Mouse (Mus musculus) embryonic facial prominence, embryonic 11.5 days (tissue): Measurements from ENCODE around the gene Fgf6. TPM values are rescaled to one million over a fixed set of nuclear protein-coding genes. Genes with fewer than 3 reads are reported as not detected.
A peak's percentile ranks its signal among the peaks of the same experiment; 100 is the strongest.

Experiments used
- ATAC-seq: fragments of 200-750 bp; cut with Nextera tagmentation; replicated peaks from 2 replicates; pipeline ENCODE4 v1.8.0; 2017; ENCODE audit warnings: low read depth; ENCODE audit not compliant: insufficient number of reproducible peaks, low FRiP score, low TSS enrichment
- DNase-seq: peaks from one replicate; pipeline ENCODE4 v3.0.0-alpha.2; 2015; ENCODE audit warnings: low spot score
- H3K27ac ChIP-seq: fragments of 300-500 bp; sonication (generic); replicated peaks from 2 replicates; pipeline ENCODE4 v1.5.1; 2014; ENCODE audit warnings: mild to moderate bottlenecking, low read depth, low read length, control low read depth
- H3K27me3 ChIP-seq: fragments of 300-500 bp; sonication (generic); 2 replicates; pipeline ENCODE4 v1.6.1; 2014; ENCODE audit warnings: mild to moderate bottlenecking, low read length, moderate library complexity, mixed read lengths; ENCODE audit not compliant: control insufficient read depth, insufficient read depth
- H3K36me3 ChIP-seq: fragments of 300-500 bp; sonication (generic); replicated peaks from 2 replicates; pipeline ENCODE4 v1.6.1; 2014; ENCODE audit warnings: low read depth, mild to moderate bottlenecking, low read length, moderate library complexity, mixed read lengths; ENCODE audit not compliant: control insufficient read depth, insufficient read depth
- H3K4me1 ChIP-seq: fragments of 300-500 bp; sonication (generic); 2 replicates; pipeline ENCODE4 v1.6.1; 2014; ENCODE audit warnings: low read length, mixed read lengths; ENCODE audit not compliant: control insufficient read depth, insufficient read depth
- H3K4me2 ChIP-seq: fragments of 300-500 bp; sonication (generic); 2 replicates; pipeline ENCODE4 v1.6.1; 2014; ENCODE audit warnings: low read depth, mild to moderate bottlenecking, control low read depth, low read length, moderate library complexity
- H3K4me3 ChIP-seq: fragments of 300-500 bp; sonication (generic); 2 replicates; pipeline ENCODE4 v1.5.1; 2014; ENCODE audit warnings: low read depth, low read length, control low read depth
- H3K9ac ChIP-seq: fragments of 300-500 bp; sonication (generic); replicated peaks from 2 replicates; pipeline ENCODE4 v1.6.1; 2014; ENCODE audit warnings: mild to moderate bottlenecking, control low read depth, low read length
- H3K9me3 ChIP-seq: fragments of 300-500 bp; sonication (generic); replicated peaks from 2 replicates; pipeline ENCODE4 v1.6.1; 2016; ENCODE audit warnings: mild to moderate bottlenecking, low read length, inconsistent platforms, mixed read lengths; ENCODE audit not compliant: control insufficient read depth
- WGBS: fragments of 180-500 bp; shearing (Covaris S2); extraction: QIAGEN DNeasy Blood & Tissue Kit; methylation state at CpG from one replicate; pipeline ENCODE4 v1.1.7; 2014; 5-methylcytosine and 5-hydroxymethylcytosine counted together
- polyA plus RNA-seq: library from polyadenylated mRNA; unstranded; fragments of >200 nt; fragmentation: Nextera tagmentation; extraction: Ambion mirVana; gene quantifications from 2 replicates; pipeline ENCODE4 v1.2.1, GENCODE M21; 2014

Gene Fgf6
- polyA plus RNA-seq, 1 experiment from 2014 or later = 0.17 TPM

DNA sequence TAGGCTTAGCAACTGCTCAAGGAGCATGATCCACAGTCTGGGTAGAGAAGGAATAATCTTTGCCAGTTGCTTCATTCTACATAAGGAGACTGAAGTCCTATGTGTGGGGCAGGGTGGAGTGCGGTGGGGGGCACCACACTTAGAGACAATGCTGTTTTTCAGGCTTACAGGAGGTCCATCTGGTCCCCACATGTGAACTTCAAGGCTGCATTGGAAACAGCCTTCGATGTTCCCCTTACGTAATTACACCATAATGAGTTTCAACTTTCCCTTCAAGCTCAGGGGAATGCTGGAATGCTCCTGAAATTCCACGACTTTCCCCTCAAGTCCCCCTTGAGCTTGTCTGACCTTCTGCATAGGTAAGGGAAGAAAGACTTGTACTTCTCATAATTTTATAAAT lies 35.5 kb downstream of the Fgf6 start:
- ATAC-seq = peak; percentile 87
- H3K36me3 ChIP-seq = no peaks in the 10 kb centered on the region
- H3K4me3 ChIP-seq = no peak overlapping the region

GRCm38 (mm10) chr6:127056990-127057588 lies 41.7 kb downstream of the Fgf6 start:
- Histone ChIP-seq H3K9me3 (no peaks in the 10 kb centered on the region), H3K36me3 (no peaks in the 10 kb centered on the region), H3K27ac (no peak overlapping the region), H3K4me3 (no peak overlapping the region), H3K27me3 (no peaks in the 10 kb centered on the region), H3K4me2 (no peak overlapping the region), H3K9ac (no peak overlapping the region), H3K4me1 (no peaks in the 10 kb centered on the region)
- DNase-seq (no peak), ATAC-seq (no peak)
- 85% methylated on average over 12 of the region's 12 CpGs for WGBS

More for the DNA sequence above, 35.5 kb downstream of the Fgf6 start:
- peaks cover 3% of the 10 kb centered on the region; the same call in 1 of the 2 replicates for H3K4me1 ChIP-seq
- H3K9ac ChIP-seq = no peak overlapping the region
- H3K9me3 ChIP-seq = no peaks in the 10 kb centered on the region
- 22% methylated on average over 4 of the region's 4 CpGs for WGBS
- H3K27me3 ChIP-seq = no peaks in the 10 kb centered on the region
- DNase-seq = peak; percentile 88
- peak overlapping the region; percentile 43; the same call in 1 of the 2 replicates for H3K27ac ChIP-seq
- H3K4me2 ChIP-seq = no peak overlapping the region

DNA sequence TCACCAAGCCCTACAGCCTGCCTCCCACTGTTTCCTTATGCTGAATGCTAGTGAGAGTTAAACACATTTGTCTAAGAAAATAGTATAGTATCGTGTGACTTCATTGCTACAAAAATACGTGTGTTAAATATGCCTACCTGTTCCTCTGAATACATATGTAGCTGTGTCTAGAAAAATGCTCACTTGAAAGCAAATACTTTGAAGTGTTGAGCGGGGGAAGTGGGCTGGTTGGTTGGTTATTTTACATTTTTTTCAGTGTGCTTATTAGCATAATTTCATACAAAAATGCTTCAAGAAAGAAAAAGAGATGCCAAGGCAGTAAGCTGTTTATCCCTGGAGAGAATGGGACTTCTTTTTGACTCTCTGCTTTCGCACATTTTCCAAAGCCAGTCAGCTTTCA lies 44.6 kb downstream of the Fgf6 start:
- no peaks in the 10 kb centered on the region for H3K27me3 ChIP-seq
- peaks cover 3% of the 10 kb centered on the region; the same call in 1 of the 2 replicates for H3K4me1 ChIP-seq
- H3K4me3 ChIP-seq = no peak overlapping the region
- no peaks in the 10 kb centered on the region for H3K36me3 ChIP-seq
- H3K27ac ChIP-seq = no peak overlapping the region
- ATAC-seq (no peak), DNase-seq (no peak)
- WGBS = 82% methylated on average over 4 of the region's 4 CpGs
- no peak overlapping the region for H3K9ac ChIP-seq
- no peaks in the 10 kb centered on the region for H3K9me3 ChIP-seq
- H3K4me2 ChIP-seq = no peak overlapping the region

DNA sequence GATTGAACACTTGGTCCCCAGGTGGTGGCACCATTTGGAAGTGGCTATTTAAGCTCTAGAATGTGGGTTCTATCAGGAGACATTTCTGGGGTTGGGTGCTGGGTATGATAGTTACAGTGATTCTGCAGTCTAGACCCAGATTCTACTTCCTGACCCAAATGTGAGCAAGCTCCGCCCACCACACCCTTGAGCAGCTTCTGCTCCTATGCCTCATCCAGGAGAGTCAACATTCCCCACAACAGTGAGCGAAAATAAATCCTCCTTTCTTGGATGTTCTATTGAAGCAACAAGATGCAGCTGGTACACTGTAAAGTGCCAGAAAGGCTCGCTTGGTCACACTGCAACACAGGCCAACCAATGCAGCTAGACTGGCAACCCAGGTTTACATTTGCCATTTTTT lies 48.5 kb downstream of the Fgf6 start:
- Histone ChIP-seq H3K4me3 (no peak overlapping the region), H3K27ac (no peak overlapping the region), H3K9me3 (no peaks in the 10 kb centered on the region), H3K27me3 (no peaks in the 10 kb centered on the region), H3K36me3 (no peaks in the 10 kb centered on the region), H3K4me1 (peaks cover 3% of the 10 kb centered on the region; the same call in 1 of the 2 replicates), H3K4me2 (no peak overlapping the region), H3K9ac (no peak overlapping the region)
- no peak for ATAC-seq
- DNase-seq = no peak
- WGBS = 81% methylated on average over 3 of the region's 3 CpGs

DNA sequence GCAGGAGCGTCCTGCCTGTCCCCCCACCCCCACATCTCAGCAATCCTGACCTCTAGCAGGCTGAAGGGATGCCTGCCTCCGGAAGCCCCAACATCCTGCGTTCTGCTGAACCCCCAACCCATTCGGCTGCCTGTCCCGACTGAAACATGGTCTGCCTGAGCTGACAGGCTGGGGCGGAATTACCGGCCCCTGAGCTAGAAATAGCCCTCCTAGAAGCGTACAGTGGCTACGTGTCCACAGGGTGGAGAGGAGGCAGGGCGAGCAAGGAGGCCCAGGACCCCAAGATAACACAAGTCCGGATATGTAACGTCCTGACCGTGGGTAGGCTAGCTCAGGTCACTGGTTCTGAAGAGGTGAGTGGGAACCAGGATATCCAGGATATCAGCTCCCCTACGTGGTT lies 49.4 kb downstream of the Fgf6 start:
- ATAC-seq = peak; percentile 44; the same call in 1 of the 2 replicates
- Histone ChIP-seq H3K4me2 (peak overlapping the region; percentile 17), H3K27me3 (no peaks in the 10 kb centered on the region), H3K36me3 (no peaks in the 10 kb centered on the region), H3K4me3 (no peak overlapping the region), H3K4me1 (peaks cover 3% of the 10 kb centered on the region; the same call in 1 of the 2 replicates), H3K27ac (no peak overlapping the region), H3K9me3 (no peaks in the 10 kb centered on the region), H3K9ac (peak overlapping the region; percentile 57)
- DNase-seq = peak; percentile 39
- 3% methylated on average over 14 of the region's 14 CpGs for WGBS

DNA sequence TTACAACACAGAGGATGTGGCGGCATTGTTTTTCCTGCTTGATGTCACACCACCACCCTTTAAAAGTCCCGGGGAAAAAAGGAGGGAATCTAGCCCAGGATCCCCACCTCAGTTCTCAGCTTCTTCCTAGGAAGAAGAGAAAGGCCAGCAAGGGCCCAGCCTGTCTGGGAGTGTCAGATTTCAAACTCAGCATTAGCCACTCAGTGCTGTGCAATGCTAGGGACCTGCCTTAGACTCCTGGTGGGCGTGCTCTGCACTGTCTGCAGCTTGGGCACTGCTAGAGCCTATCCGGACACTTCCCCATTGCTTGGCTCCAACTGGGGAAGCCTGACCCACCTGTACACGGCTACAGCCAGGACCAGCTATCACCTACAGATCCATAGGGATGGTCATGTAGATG lies 57.4 kb downstream of the Fgf6 start, which contains the start of gene Fgf23:
Fgf23 (plus strand) TSS at position 86 of the 400 bp plus-strand sequence.
- ATAC-seq (peak; percentile 98), DNase-seq (peak; percentile 83)
- Histone ChIP-seq H3K27ac (no peak within 1 kb of the TSS), H3K27me3 (no peaks in the 10 kb centered on the region), H3K4me1 (no peaks in the 10 kb centered on the region), H3K36me3 (no peaks in the 10 kb centered on the region), H3K9ac (peak within 1 kb of the TSS; percentile 30), H3K4me2 (peak within 1 kb of the TSS; percentile 1; the same call in 1 of the 2 replicates), H3K4me3 (no peak within 1 kb of the TSS), H3K9me3 (no peaks in the 10 kb centered on the region)
- WGBS = 6% methylated on average over 5 of the region's 5 CpGs

Other genes starting within 250 kb of the Fgf6 start
- 208 and 220 TPM in 2 replicates for gene Ndufa9, start 166.4 kb upstream of the Fgf6 start, polyA plus RNA-seq
- 0.18 TPM in 1 of 2 replicates, not detected in the other for gene Akap3, start 162.5 kb upstream of the Fgf6 start, polyA plus RNA-seq
- gene Dyrk4, start 93.7 kb upstream of the Fgf6 start, polyA plus RNA-seq = 0.15 TPM in 1 of 2 replicates, not detected in the other
- gene Rad51ap1, start 76.0 kb upstream of the Fgf6 start, polyA plus RNA-seq = 87.3 and 92.6 TPM in 2 replicates
- gene D6Wsu163e, start 75.6 kb upstream of the Fgf6 start, polyA plus RNA-seq = 15.5 and 17.9 TPM in 2 replicates
- not detected in 2 replicates for gene Fgf23, start 57.3 kb downstream of the Fgf6 start, polyA plus RNA-seq
- 4.4 and 5.0 TPM in 2 replicates for gene Tigar, start 94.0 kb downstream of the Fgf6 start, polyA plus RNA-seq
- 957 and 1,016 TPM in 2 replicates for gene Ccnd2, start 136.6 kb downstream of the Fgf6 start, polyA plus RNA-seq